Mouse (Mus musculus) embryonic facial prominence, embryonic 11.5 days (tissue): ENCODE data around the gene Pde6c. TPM values are rescaled to one million over a fixed set of nuclear protein-coding genes. Genes with fewer than 3 reads are reported as not detected.
A peak's percentile ranks its signal among the peaks of the same experiment; 100 is the strongest.

Experiments
- ATAC-seq: fragments of 200-750 bp; cut with Nextera tagmentation; replicated peaks from 2 replicates; pipeline ENCODE4 v1.8.0; 2017; ENCODE audit warnings: low read depth; ENCODE audit not compliant: insufficient number of reproducible peaks, low FRiP score, low TSS enrichment
- DNase-seq: peaks from one replicate; pipeline ENCODE4 v3.0.0-alpha.2; 2015; ENCODE audit warnings: low spot score
- H3K27ac ChIP-seq: fragments of 300-500 bp; sonication (generic); replicated peaks from 2 replicates; pipeline ENCODE4 v1.5.1; 2014; ENCODE audit warnings: mild to moderate bottlenecking, low read depth, low read length, control low read depth
- H3K27me3 ChIP-seq: fragments of 300-500 bp; sonication (generic); 2 replicates; pipeline ENCODE4 v1.6.1; 2014; ENCODE audit warnings: mild to moderate bottlenecking, low read length, moderate library complexity, mixed read lengths; ENCODE audit not compliant: control insufficient read depth, insufficient read depth
- H3K36me3 ChIP-seq: fragments of 300-500 bp; sonication (generic); replicated peaks from 2 replicates; pipeline ENCODE4 v1.6.1; 2014; ENCODE audit warnings: low read depth, mild to moderate bottlenecking, low read length, moderate library complexity, mixed read lengths; ENCODE audit not compliant: control insufficient read depth, insufficient read depth
- H3K4me1 ChIP-seq: fragments of 300-500 bp; sonication (generic); 2 replicates; pipeline ENCODE4 v1.6.1; 2014; ENCODE audit warnings: low read length, mixed read lengths; ENCODE audit not compliant: control insufficient read depth, insufficient read depth
- H3K4me2 ChIP-seq: fragments of 300-500 bp; sonication (generic); 2 replicates; pipeline ENCODE4 v1.6.1; 2014; ENCODE audit warnings: low read depth, mild to moderate bottlenecking, control low read depth, low read length, moderate library complexity
- H3K4me3 ChIP-seq: fragments of 300-500 bp; sonication (generic); 2 replicates; pipeline ENCODE4 v1.5.1; 2014; ENCODE audit warnings: low read depth, low read length, control low read depth
- H3K9ac ChIP-seq: fragments of 300-500 bp; sonication (generic); replicated peaks from 2 replicates; pipeline ENCODE4 v1.6.1; 2014; ENCODE audit warnings: mild to moderate bottlenecking, control low read depth, low read length
- H3K9me3 ChIP-seq: fragments of 300-500 bp; sonication (generic); replicated peaks from 2 replicates; pipeline ENCODE4 v1.6.1; 2016; ENCODE audit warnings: mild to moderate bottlenecking, low read length, inconsistent platforms, mixed read lengths; ENCODE audit not compliant: control insufficient read depth
- WGBS: fragments of 180-500 bp; shearing (Covaris S2); extraction: QIAGEN DNeasy Blood & Tissue Kit; methylation state at CpG from one replicate; pipeline ENCODE4 v1.1.7; 2014; 5-methylcytosine and 5-hydroxymethylcytosine counted together
- polyA plus RNA-seq: library from polyadenylated mRNA; unstranded; fragments of >200 nt; fragmentation: Nextera tagmentation; extraction: Ambion mirVana; gene quantifications from 2 replicates; pipeline ENCODE4 v1.2.1, GENCODE M21; 2014

Pde6c gene
- polyA plus RNA-seq, 1 experiment from 2014 or later = not detected

DNA sequence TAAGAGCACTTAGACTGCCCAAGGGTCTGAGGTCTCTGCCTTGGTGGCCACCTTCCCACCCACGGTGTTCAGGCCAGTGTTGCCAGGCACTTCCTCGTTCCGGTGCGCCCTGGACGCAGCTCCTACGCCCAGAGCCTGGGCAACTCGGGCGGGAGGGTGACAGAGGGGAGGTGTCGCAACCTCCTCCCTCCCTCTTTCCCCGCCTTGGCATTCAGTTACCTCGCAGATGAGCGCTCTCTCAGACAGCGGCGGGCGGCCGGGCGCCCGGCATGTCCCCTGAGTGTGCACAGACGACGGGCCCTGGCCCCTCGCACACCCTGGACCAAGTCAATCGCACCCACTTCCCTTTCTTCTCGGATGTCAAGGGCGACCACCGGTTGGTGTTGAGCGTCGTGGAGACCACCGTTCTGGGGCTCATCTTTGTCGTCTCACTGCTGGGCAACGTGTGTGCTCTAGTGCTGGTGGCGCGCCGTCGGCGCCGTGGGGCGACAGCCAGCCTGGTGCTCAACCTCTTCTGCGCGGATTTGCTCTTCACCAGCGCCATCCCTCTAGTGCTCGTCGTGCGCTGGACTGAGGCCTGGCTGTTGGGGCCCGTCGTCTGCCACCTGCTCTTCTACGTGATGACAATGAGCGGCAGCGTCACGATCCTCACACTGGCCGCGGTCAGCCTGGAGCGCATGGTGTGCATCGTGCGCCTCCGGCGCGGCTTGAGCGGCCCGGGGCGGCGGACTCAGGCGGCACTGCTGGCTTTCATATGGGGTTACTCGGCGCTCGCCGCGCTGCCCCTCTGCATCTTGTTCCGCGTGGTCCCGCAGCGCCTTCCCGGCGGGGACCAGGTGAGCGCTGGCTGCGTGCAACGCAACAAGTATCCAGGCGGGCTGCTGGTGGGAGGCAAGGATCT, 35.5 kb upstream of the Pde6c start, which contains the start of gene Ffar4:
Gene Ffar4, plus strand, starts transcription at position 214 of the 901 bp plus-strand sequence.
- peak; percentile 64 for ATAC-seq
- Histone ChIP-seq H3K4me2 (peak within 1 kb of the TSS; percentile 53), H3K9ac (no peak within 1 kb of the TSS)

DNA sequence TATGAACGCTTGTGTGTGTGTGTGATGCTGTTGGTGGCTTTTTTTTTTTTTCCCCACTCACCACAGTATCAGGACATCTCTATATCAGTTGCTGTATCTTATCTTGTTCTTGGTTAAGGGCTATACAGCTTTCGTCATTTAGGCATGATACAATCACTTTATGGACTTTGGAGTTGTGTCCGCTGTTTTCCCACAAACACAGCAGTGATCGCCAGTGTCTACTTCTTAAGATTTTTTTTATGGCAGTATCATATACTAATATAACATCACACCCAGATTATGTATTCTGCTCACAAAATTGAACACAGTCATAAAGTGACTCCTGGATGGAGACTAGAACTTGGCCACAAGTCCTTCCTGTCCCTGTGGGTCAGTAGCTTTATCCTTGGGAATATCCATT, 24.7 kb upstream of the Pde6c start:
- 96% methylated on average over 4 of the region's 4 CpGs for WGBS
- no peaks in the 10 kb centered on the region for H3K9me3 ChIP-seq
- H3K9ac ChIP-seq = no peak overlapping the region
- no peak overlapping the region for H3K4me2 ChIP-seq
- no peak overlapping the region for H3K4me3 ChIP-seq
- H3K27me3 ChIP-seq = no peaks in the 10 kb centered on the region
- DNase-seq (no peak), ATAC-seq (no peak)
- no peaks in the 10 kb centered on the region for H3K36me3 ChIP-seq
- no peak overlapping the region for H3K27ac ChIP-seq
- H3K4me1 ChIP-seq = no peaks in the 10 kb centered on the region

More for the DNA sequence above, 35.5 kb upstream of the Pde6c start, which contains the start of gene Ffar4:
- Histone ChIP-seq H3K4me1 (no peaks in the 10 kb centered on the region; the same call in 1 of the 2 replicates), H3K9me3 (no peaks in the 10 kb centered on the region), H3K27me3 (peaks cover 32% of the 10 kb centered on the region), H3K36me3 (no peaks in the 10 kb centered on the region), H3K4me3 (peak within 1 kb of the TSS; percentile 25), H3K27ac (no peak within 1 kb of the TSS)
- WGBS = under 1% methylated on average over 76 of the region's 77 CpGs
- DNase-seq = peak; percentile 45

DNA sequence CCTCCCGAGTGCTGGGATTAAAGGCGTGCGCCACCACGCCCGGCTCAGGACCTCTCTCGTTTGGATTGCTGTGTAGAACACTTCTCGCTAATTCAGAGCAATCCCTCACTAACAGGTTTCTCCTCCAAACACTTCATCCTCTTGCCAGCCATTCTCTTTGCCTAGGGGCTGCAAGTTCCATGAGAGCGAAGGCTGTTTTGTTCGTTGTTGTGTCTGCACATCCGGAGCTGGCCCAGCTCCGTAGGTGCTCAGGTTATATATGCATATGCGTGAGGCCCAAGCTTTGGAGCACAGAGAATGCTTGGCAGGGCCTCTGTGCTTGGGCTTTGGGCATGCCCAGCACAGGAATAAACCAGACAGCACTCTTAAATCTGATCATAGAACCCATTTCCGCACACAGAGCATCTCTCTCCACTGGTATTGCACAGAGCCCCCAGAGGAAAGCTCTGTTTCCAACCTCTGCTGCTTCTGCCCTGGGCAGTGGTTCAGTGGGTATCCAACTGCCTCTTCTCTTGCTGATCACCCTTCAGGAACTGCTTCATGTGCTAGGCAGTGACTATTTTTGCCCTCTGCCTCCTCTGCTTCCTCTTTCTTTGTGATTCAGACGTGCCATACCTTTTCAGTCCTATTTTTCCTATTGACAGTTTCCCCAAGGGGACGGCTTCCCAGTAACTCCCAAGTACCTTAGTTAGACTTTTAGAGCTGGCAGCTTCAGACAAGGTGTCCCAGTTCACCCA, 22.9 kb upstream of the Pde6c start:
- no peaks in the 10 kb centered on the region for H3K36me3 ChIP-seq
- no peaks in the 10 kb centered on the region for H3K4me1 ChIP-seq
- DNase-seq (no peak), ATAC-seq (no peak)
- H3K27ac ChIP-seq = no peak overlapping the region
- H3K4me2 ChIP-seq = no peak overlapping the region
- H3K9me3 ChIP-seq = no peaks in the 10 kb centered on the region
- H3K4me3 ChIP-seq = no peak overlapping the region
- 93% methylated on average over 15 of the region's 15 CpGs for WGBS
- no peak overlapping the region for H3K9ac ChIP-seq
- H3K27me3 ChIP-seq = no peaks in the 10 kb centered on the region

DNA sequence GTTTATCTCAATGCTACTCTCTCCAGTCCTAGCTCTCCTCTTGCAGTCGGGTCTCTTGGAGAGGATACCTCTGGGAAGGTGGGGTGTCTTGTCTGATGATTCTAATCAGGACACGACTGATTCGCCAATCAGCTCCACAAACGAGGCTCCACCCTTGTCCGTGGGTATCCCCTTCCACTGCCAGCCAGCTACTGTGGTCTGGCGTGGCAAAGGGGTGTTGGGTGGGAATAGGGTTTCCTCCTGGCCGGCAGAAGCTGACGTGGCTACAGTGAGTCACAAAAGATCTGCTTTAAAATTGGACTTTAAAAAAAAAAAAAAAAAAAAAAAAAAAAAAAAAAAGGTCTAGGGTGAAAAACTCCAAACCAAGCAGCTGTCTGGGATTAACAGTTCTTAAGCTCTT, 21.5 kb upstream of the Pde6c start:
- no peaks in the 10 kb centered on the region for H3K9me3 ChIP-seq
- H3K4me3 ChIP-seq = no peak overlapping the region
- no peaks in the 10 kb centered on the region for H3K36me3 ChIP-seq
- no peak overlapping the region for H3K27ac ChIP-seq
- ATAC-seq = no peak
- no peaks in the 10 kb centered on the region for H3K27me3 ChIP-seq
- DNase-seq = no peak
- 73% methylated on average over 8 of the region's 8 CpGs for WGBS
- no peak overlapping the region for H3K9ac ChIP-seq
- no peaks in the 10 kb centered on the region for H3K4me1 ChIP-seq
- H3K4me2 ChIP-seq = no peak overlapping the region

DNA sequence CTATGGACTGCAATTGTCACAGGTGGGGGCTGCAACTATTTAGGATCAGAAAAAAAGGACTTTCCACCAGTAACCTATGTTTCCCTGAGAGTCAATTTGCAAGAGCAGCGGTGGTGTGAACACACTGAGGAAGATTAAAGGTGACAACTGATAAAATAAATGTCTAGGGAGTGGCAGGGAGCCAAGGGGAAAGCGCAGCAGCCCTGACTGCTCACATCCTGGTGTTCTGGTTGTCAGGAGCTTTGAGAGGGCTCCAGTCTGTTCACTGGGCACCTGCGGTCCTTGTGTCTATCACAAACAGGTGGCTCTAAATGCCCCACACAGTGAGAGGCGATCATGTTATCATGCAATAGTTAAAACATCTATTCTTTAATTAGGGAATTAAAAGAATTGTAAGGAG, 20.0 kb upstream of the Pde6c start:
- Histone ChIP-seq H3K4me2 (no peak overlapping the region), H3K27ac (no peak overlapping the region), H3K27me3 (no peaks in the 10 kb centered on the region), H3K4me1 (no peaks in the 10 kb centered on the region), H3K9ac (no peak overlapping the region), H3K9me3 (no peaks in the 10 kb centered on the region), H3K36me3 (no peaks in the 10 kb centered on the region), H3K4me3 (no peak overlapping the region)
- no peak for DNase-seq
- 44% methylated on average over 4 of the region's 4 CpGs for WGBS
- ATAC-seq = no peak

DNA sequence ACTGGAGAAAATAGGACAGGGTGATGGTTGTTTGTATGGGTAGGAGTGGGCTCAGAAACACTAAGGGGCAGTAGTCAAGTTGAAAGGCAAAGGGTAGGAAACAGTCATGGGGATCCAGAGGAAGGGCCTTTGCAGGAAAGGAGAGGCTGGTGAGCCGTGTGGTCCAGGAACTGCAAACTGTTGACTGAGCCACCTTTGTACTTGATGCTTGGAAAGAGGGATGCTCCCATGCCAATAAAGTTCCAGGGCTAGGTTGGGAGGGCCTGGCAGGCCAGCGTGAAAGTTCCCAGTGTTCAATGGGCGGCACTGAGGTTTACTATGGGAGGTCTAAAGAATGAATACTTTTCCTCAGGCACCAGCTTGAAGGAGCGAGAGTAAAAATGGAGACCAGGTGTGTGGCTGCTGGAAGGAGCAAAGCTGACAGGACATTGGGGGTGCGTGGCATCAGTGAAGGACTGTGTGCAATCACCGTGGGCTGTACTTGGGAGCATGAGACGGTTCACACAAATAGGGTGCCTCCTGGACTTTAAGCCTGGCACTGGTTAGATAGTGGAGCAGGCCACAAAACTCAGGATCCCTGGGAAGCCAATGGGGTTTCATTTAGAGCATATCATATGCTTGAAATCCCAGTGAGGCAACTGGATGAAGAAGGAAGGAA, 17.6 kb upstream of the Pde6c start:
- Histone ChIP-seq H3K27me3 (no peaks in the 10 kb centered on the region), H3K27ac (no peak overlapping the region), H3K9ac (no peak overlapping the region), H3K4me2 (no peak overlapping the region), H3K36me3 (no peaks in the 10 kb centered on the region), H3K4me3 (no peak overlapping the region), H3K4me1 (no peaks in the 10 kb centered on the region), H3K9me3 (no peaks in the 10 kb centered on the region)
- 91% methylated on average over 7 of the region's 7 CpGs for WGBS
- DNase-seq (no peak), ATAC-seq (no peak)

DNA sequence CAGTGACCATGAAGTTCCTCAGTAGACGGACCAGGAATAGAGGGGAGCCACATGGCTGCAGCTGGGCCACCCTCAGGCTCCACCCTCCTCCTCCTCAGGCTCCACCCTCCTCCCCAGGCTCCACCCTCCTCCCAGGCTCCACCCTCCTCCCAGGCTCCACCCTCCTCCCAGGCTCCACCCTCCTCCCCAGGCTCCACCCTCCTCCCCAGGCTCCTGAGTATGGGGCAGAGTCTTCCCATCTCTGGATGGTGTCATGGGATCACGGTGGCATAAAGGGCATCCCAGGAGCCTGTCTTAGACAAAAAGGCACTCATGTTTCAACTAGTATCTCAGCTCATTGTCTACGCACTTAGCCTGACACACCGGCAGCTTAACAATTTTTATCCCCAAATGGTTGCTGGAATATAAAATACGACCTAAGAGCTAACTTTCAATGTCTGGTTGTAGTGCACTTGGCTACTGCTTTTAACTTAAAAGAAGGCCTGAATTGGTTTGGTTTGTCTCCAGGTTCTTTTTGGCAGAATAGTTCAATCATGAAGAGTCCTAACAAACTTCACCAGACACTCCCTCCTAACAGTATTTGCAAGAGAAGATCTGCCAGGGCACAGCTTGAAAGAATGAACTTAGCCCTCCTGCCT, 12.3 kb upstream of the Pde6c start:
- Histone ChIP-seq H3K36me3 (no peaks in the 10 kb centered on the region), H3K4me3 (no peak overlapping the region), H3K4me2 (no peak overlapping the region), H3K4me1 (no peaks in the 10 kb centered on the region), H3K9me3 (no peaks in the 10 kb centered on the region), H3K27ac (no peak overlapping the region), H3K27me3 (peaks cover 11% of the 10 kb centered on the region), H3K9ac (no peak overlapping the region)
- no peak for ATAC-seq
- no peak for DNase-seq
- WGBS = 86% methylated on average over 5 of the region's 5 CpGs
